18 mouse cellular contexts compared by ENCODE assay signal in genomic region chr2:167163134-167163533, GRCm38 (mm10). TPM values are rescaled to one million over a fixed set of nuclear protein-coding genes. Genes with fewer than 3 reads are reported as not detected.
DNase-seq lines count a peak whose midpoint lies in the region; ATAC-seq and TF ChIP-seq lines count a peak whose summit lies in the region.
"Had no signal": no experiment of that assay in that cellular context is flagged by ENCODE, and none has a peak within 500 bp of the region (broad histone marks: within the 10 kb centered on the region; RNA-seq: fewer than 3 reads in every experiment).

No protein-coding gene starts in this region.

- H3K4me2 ChIP-seq in heart, embryonic 12.5 days = no peak overlapping the region
- H3K4me2 ChIP-seq in embryonic facial prominence, embryonic 14.5 days (ENCODE audit: low read depth, low read length) = no peak overlapping the region
- no peak overlapping the region for H3K4me2 ChIP-seq in myocyte (ENCODE audit: low read depth)
- H3K4me2 ChIP-seq: embryonic facial prominence, embryonic 12.5 days; hindbrain, embryonic 14.5 days had no signal

- WGBS in heart, embryonic 12.5 days = 90% methylated on average over 10 of the region's 10 CpGs
- 89% methylated on average over 10 of the region's 10 CpGs for WGBS in embryonic facial prominence, embryonic 14.5 days

- DNase-seq in heart, adult 8-10 months (ENCODE audit: low spot score) = no peak
- DNase-seq in layer of hippocampus, adult 2 months (ENCODE audit: low spot score in 2 of 2) = no peak
- DNase-seq in layer of hippocampus, adult 18-20 months (ENCODE audit: low spot score in 2 of 2) = no peak
- no peak for DNase-seq in embryonic facial prominence, embryonic 14.5 days (ENCODE audit: low spot score)
- no peak for DNase-seq in c-Kit-positive CD71-positive TER-119-positive erythroid progenitor cells, embryonic 14.5 days (ENCODE audit: low spot score)
- no peak for DNase-seq in right cerebral cortex, postnatal 14 days
- DNase-seq: B cell, adult 2 months; cerebellum, adult 8-10 months; liver, postnatal 0 days; thymus, postnatal 14 days had no signal

- ATAC-seq in heart, embryonic 12.5 days (ENCODE audit: insufficient number of reproducible peaks, low FRiP score) = no peak; the same call in 1 of the 2 replicates
- ATAC-seq in embryonic facial prominence, embryonic 14.5 days (ENCODE audit: low read depth) = 0 out of 2 replicates have a peak, but pooled peaks have one; percentile 7
- ATAC-seq: forebrain, embryonic 16.5 days; intestine, postnatal 0 days; liver, postnatal 0 days had no signal

- no peaks in the 10 kb centered on the region for H3K36me3 ChIP-seq in heart, embryonic 12.5 days
- H3K36me3 ChIP-seq in embryonic facial prominence, embryonic 14.5 days (ENCODE audit: control insufficient read depth, insufficient read depth, low read length) = no peaks in the 10 kb centered on the region
- no peaks in the 10 kb centered on the region for H3K36me3 ChIP-seq in myocyte (ENCODE audit: control insufficient read depth, insufficient read depth)
- H3K36me3 ChIP-seq: embryonic facial prominence, embryonic 12.5 days had no signal

- 0 out of 2 replicates have a peak overlapping the region, but pooled peaks have one; percentile 19 for H3K27ac ChIP-seq in heart, embryonic 12.5 days (ENCODE audit: poor library complexity, severe bottlenecking)
- H3K27ac ChIP-seq in layer of hippocampus, adult 2 months = peak overlapping the region; percentile 28; the same call in 1 of the 2 replicates
- H3K27ac ChIP-seq in embryonic facial prominence, embryonic 14.5 days (replicated peaks; ENCODE audit: low read depth, low read length) = no peak overlapping the region
- H3K27ac ChIP-seq: embryonic facial prominence, embryonic 12.5 days; hindbrain, embryonic 14.5 days; kidney, postnatal 0 days had no signal

- H3K9ac ChIP-seq in heart, embryonic 12.5 days = no peak overlapping the region
- H3K9ac ChIP-seq in embryonic facial prominence, embryonic 14.5 days (ENCODE audit: low read depth, low read length) = no peak overlapping the region
- H3K9ac ChIP-seq: embryonic facial prominence, embryonic 12.5 days; hindbrain, embryonic 14.5 days; liver, postnatal 0 days had no signal

- no peak for TF ChIP-seq CTCF in layer of hippocampus, adult 2 months (conservative IDR thresholded peaks at IDR 0.05)

- no peaks in the 10 kb centered on the region for H3K79me2 ChIP-seq in myocyte (ENCODE audit: control insufficient read depth, insufficient read depth)

- H3K4me1 ChIP-seq in heart, embryonic 12.5 days (replicated peaks) = peaks cover 15% of the 10 kb centered on the region
- 0 out of 2 replicates have a peak, but pooled peaks cover 6% of the 10 kb centered on the region for H3K4me1 ChIP-seq in embryonic facial prominence, embryonic 14.5 days (ENCODE audit: control insufficient read depth, insufficient read depth, low read length)

- H3K27me3 ChIP-seq in heart, embryonic 12.5 days (replicated peaks) = no peaks in the 10 kb centered on the region
- no peaks in the 10 kb centered on the region for H3K27me3 ChIP-seq in embryonic facial prominence, embryonic 14.5 days (replicated peaks; ENCODE audit: control insufficient read depth, insufficient read depth, low read length)
- no peaks in the 10 kb centered on the region for H3K27me3 ChIP-seq in myocyte (ENCODE audit: control insufficient read depth, insufficient read depth, insufficient read length)
- H3K27me3 ChIP-seq: embryonic facial prominence, embryonic 12.5 days had no signal

- H3ac ChIP-seq in myocyte (ENCODE audit: control insufficient read depth, insufficient read length) = no peak overlapping the region

- H3K9me3 ChIP-seq in heart, embryonic 12.5 days (replicated peaks) = peaks cover 9% of the 10 kb centered on the region
- no peaks in the 10 kb centered on the region for H3K9me3 ChIP-seq in embryonic facial prominence, embryonic 14.5 days (ENCODE audit: control insufficient read depth, low read length)
- H3K9me3 ChIP-seq: embryonic facial prominence, embryonic 12.5 days had no signal

- H3K4me3 ChIP-seq in heart, embryonic 12.5 days = no peak overlapping the region
- H3K4me3 ChIP-seq in layer of hippocampus, adult 2 months = no peak overlapping the region
- no peak overlapping the region for H3K4me3 ChIP-seq in embryonic facial prominence, embryonic 14.5 days (ENCODE audit: low read depth, low read length)
- no peak overlapping the region for H3K4me3 ChIP-seq in myocyte
- H3K4me3 ChIP-seq: embryonic facial prominence, embryonic 12.5 days; megakaryocyte, embryonic 14.5 days had no signal

- no peak for TF ChIP-seq POLR2A in myocyte (IDR thresholded peaks at IDR 0.05; ENCODE audit: insufficient read length, low read depth)

TF ChIP-seq in myocyte, 11 proteins besides CTCF, POLR2A, EP300 and RAD21:
- TF ChIP-seq MAX (IDR thresholded peaks at IDR 0.05; ENCODE audit: low read depth) (no peak), MYOD1 (IDR thresholded peaks at IDR 0.05; ENCODE audit: control insufficient read depth in 1 of 3, insufficient read length in 2 of 3, low read depth in 2 of 3) (peak in 2 of 3 experiments; percentile 54 to 65), TCF12 (IDR thresholded peaks at IDR 0.05; ENCODE audit: insufficient read depth, poor library complexity, severe bottlenecking) (no peak), POLR2AphosphoS2 (IDR thresholded peaks at IDR 0.05; ENCODE audit: insufficient read length, low read depth) (no peak), CEBPB (IDR thresholded peaks at IDR 0.05; ENCODE audit: insufficient read depth, poor library complexity, severe bottlenecking) (no peak), TCF3 (IDR thresholded peaks at IDR 0.05; ENCODE audit: insufficient read length, low read depth) (no peak), SRF (IDR thresholded peaks at IDR 0.05; ENCODE audit: control insufficient read depth, insufficient read length, low read depth) (no peak), REST (IDR thresholded peaks at IDR 0.05; ENCODE audit: insufficient read depth, insufficient read length) (no peak), E2F4 (IDR thresholded peaks at IDR 0.05; ENCODE audit: insufficient read depth) (no peak), USF1 (IDR thresholded peaks at IDR 0.05; ENCODE audit: low read depth) (no peak), MYOG (IDR thresholded peaks at IDR 0.05; ENCODE audit: control insufficient read depth in 1 of 3, insufficient read depth in 1 of 3, insufficient read length in 2 of 3, low read depth in 2 of 3) (peak in 2 of 3 experiments; percentile 80 to 90)
TF ChIP-seq in myocyte: peak in this region for 2.

RNA-seq across cellular contexts. Expression of gene Kcnb1, which starts 26.8 kb away (rescaled TPM):
- 0.24 and 0.30 TPM in 2 replicates for polyA plus RNA-seq in heart, embryonic 12.5 days (2016; fragmentation: Nextera tagmentation; extraction: Ambion mirVana)
- 10 to 100 TPM; 33.9 to 43.8 (median 38.8) TPM for total RNA-seq in heart, adult 8-10 months (2022)
- 100 to 1,000 TPM; 103 to 105 TPM for total RNA-seq in layer of hippocampus, adult 2 months (2021)
- total RNA-seq in layer of hippocampus, adult 18-20 months (2021) = 100 to 1,000 TPM; 112 to 119 TPM
- 1.7 and 2.1 TPM in 2 replicates for polyA plus RNA-seq in embryonic facial prominence, embryonic 14.5 days (2014; fragmentation: Nextera tagmentation; extraction: Ambion mirVana)
- polyA plus RNA-seq in myocyte (2012; fragmentation: generic; extraction: Trizol) = 0.42 TPM
